Mouse (Mus musculus): ENCODE data around the gene Nek5. TPM values are rescaled to one million over a fixed set of nuclear protein-coding genes. Genes with fewer than 3 reads are reported as not detected.

The Nek5 gene
- total RNA-seq, 1 experiment from 2014 or later, result not detected

GRCm38 (mm10) chr8:22134078-22134749, 9.4 kb upstream of the Nek5 start:
- ATAC-seq (replicated peaks in 1 of 2; ENCODE audit: insufficient read depth in 1 of 2, low FRiP score in 2 of 2, low TSS enrichment in 1 of 2, low read depth in 1 of 2, poor library complexity in 2 of 2, severe bottlenecking in 2 of 2), result peak in 1 of 2 experiments; percentile 17; a peak in 1 of 4 replicates

- no peak for ATAC-seq (replicated peaks in 1 of 2; ENCODE audit: insufficient read depth in 1 of 2, low FRiP score in 2 of 2, low TSS enrichment in 1 of 2, low read depth in 1 of 2, poor library complexity in 2 of 2, severe bottlenecking in 2 of 2)
Observed at GRCm38 (mm10) chr8:22132062-22132461, 7.2 kb upstream of the Nek5 start.

- no peak for ATAC-seq (replicated peaks in 1 of 2; ENCODE audit: insufficient read depth in 1 of 2, low FRiP score in 2 of 2, low TSS enrichment in 1 of 2, low read depth in 1 of 2, poor library complexity in 2 of 2, severe bottlenecking in 2 of 2)
Observed at GRCm38 (mm10) chr8:22107020-22107419, 17.8 kb downstream of the Nek5 start.

- ATAC-seq (replicated peaks in 1 of 2; ENCODE audit: insufficient read depth in 1 of 2, low FRiP score in 2 of 2, low TSS enrichment in 1 of 2, low read depth in 1 of 2, poor library complexity in 2 of 2, severe bottlenecking in 2 of 2), result no peak
Observed at GRCm38 (mm10) chr8:22091568-22091967, 33.3 kb downstream of the Nek5 start.

GRCm38 (mm10) chr8:22089226-22089625, 35.6 kb downstream of the Nek5 start:
- ATAC-seq (replicated peaks in 1 of 2; ENCODE audit: insufficient read depth in 1 of 2, low FRiP score in 2 of 2, low TSS enrichment in 1 of 2, low read depth in 1 of 2, poor library complexity in 2 of 2, severe bottlenecking in 2 of 2), result no peak

GRCm38 (mm10) chr8:22079313-22080007, 45.4 kb downstream of the Nek5 start:
- no peak for ATAC-seq (replicated peaks in 1 of 2; ENCODE audit: insufficient read depth in 1 of 2, low FRiP score in 2 of 2, low TSS enrichment in 1 of 2, low read depth in 1 of 2, poor library complexity in 2 of 2, severe bottlenecking in 2 of 2)

GRCm38 (mm10) chr8:22061126-22061525, 63.7 kb downstream of the Nek5 start:
- ATAC-seq (replicated peaks in 1 of 2; ENCODE audit: insufficient read depth in 1 of 2, low FRiP score in 2 of 2, low TSS enrichment in 1 of 2, low read depth in 1 of 2, poor library complexity in 2 of 2, severe bottlenecking in 2 of 2), result no peak

GRCm38 (mm10) chr8:22060446-22060889, 64.4 kb downstream of the Nek5 start, which contains the start of gene Alg11:
Gene Alg11 (plus strand): TSS chr8:22060721.
- peak; percentile 97 to 98 for ATAC-seq (replicated peaks in 1 of 2; ENCODE audit: insufficient read depth in 1 of 2, low FRiP score in 2 of 2, low TSS enrichment in 1 of 2, low read depth in 1 of 2, poor library complexity in 2 of 2, severe bottlenecking in 2 of 2)

- ATAC-seq (replicated peaks in 1 of 2; ENCODE audit: insufficient read depth in 1 of 2, low FRiP score in 2 of 2, low TSS enrichment in 1 of 2, low read depth in 1 of 2, poor library complexity in 2 of 2, severe bottlenecking in 2 of 2), result peak; percentile 40 to 42
Observed at GRCm38 (mm10) chr8:22059821-22060445, 64.9 kb downstream of the Nek5 start, which contains the start of gene Atp7b. Gene Atp7b (minus strand): TSS chr8:22060305.

GRCm38 (mm10) chr8:22059153-22059738, 65.6 kb downstream of the Nek5 start:
- no peak for ATAC-seq (replicated peaks in 1 of 2; ENCODE audit: insufficient read depth in 1 of 2, low FRiP score in 2 of 2, low TSS enrichment in 1 of 2, low read depth in 1 of 2, poor library complexity in 2 of 2, severe bottlenecking in 2 of 2)

- no peak for ATAC-seq (replicated peaks in 1 of 2; ENCODE audit: insufficient read depth in 1 of 2, low FRiP score in 2 of 2, low TSS enrichment in 1 of 2, low read depth in 1 of 2, poor library complexity in 2 of 2, severe bottlenecking in 2 of 2)
Observed at GRCm38 (mm10) chr8:22058368-22058767, 66.5 kb downstream of the Nek5 start.

GRCm38 (mm10) chr8:22056850-22057249, 68.0 kb downstream of the Nek5 start:
- ATAC-seq (replicated peaks in 1 of 2; ENCODE audit: insufficient read depth in 1 of 2, low FRiP score in 2 of 2, low TSS enrichment in 1 of 2, low read depth in 1 of 2, poor library complexity in 2 of 2, severe bottlenecking in 2 of 2), result no peak

- no peak for ATAC-seq (replicated peaks in 1 of 2; ENCODE audit: insufficient read depth in 1 of 2, low FRiP score in 2 of 2, low TSS enrichment in 1 of 2, low read depth in 1 of 2, poor library complexity in 2 of 2, severe bottlenecking in 2 of 2)
Observed at GRCm38 (mm10) chr8:22055492-22055877, 69.4 kb downstream of the Nek5 start.

GRCm38 (mm10) chr8:22054674-22055491, 70.0 kb downstream of the Nek5 start:
- ATAC-seq (replicated peaks in 1 of 2; ENCODE audit: insufficient read depth in 1 of 2, low FRiP score in 2 of 2, low TSS enrichment in 1 of 2, low read depth in 1 of 2, poor library complexity in 2 of 2, severe bottlenecking in 2 of 2), result no peak

- peak; percentile 94 for ATAC-seq (replicated peaks in 1 of 2; ENCODE audit: insufficient read depth in 1 of 2, low FRiP score in 2 of 2, low TSS enrichment in 1 of 2, low read depth in 1 of 2, poor library complexity in 2 of 2, severe bottlenecking in 2 of 2)
Observed at GRCm38 (mm10) chr8:22047699-22048464, 77.0 kb downstream of the Nek5 start.

- no peak for ATAC-seq (replicated peaks in 1 of 2; ENCODE audit: insufficient read depth in 1 of 2, low FRiP score in 2 of 2, low TSS enrichment in 1 of 2, low read depth in 1 of 2, poor library complexity in 2 of 2, severe bottlenecking in 2 of 2)
Observed at GRCm38 (mm10) chr8:22043706-22044105, 81.1 kb downstream of the Nek5 start.
